Mouse (Mus musculus) kidney, postnatal 0 days (tissue): ENCODE data around the gene Sh3pxd2a. TPM values are rescaled to one million over a fixed set of nuclear protein-coding genes. Genes with fewer than 3 reads are reported as not detected.

Experiments
- ATAC-seq: fragments of 200-750 bp; cut with Nextera tagmentation; replicated peaks from 2 replicates; pipeline ENCODE4 v1.8.0; 2017; ENCODE audit warnings: low read depth, moderate number of reproducible peaks, moderate TSS enrichment, moderate library complexity; ENCODE audit not compliant: low FRiP score
- DNase-seq: peaks from one replicate; pipeline ENCODE4 v3.0.0-alpha.2; 2016; ENCODE audit warnings: low spot score
- H3K27ac ChIP-seq: fragments of 300-500 bp; sonication (generic); 2 replicates; pipeline ENCODE4 v1.5.1; 2014; ENCODE audit warnings: mild to moderate bottlenecking
- H3K27me3 ChIP-seq: fragments of 300-500 bp; sonication (generic); 2 replicates; pipeline ENCODE4 v1.6.1; 2014; ENCODE audit warnings: low read length, mixed read lengths; ENCODE audit not compliant: insufficient read depth
- H3K36me3 ChIP-seq: fragments of 300-500 bp; sonication (generic); 2 replicates; pipeline ENCODE4 v1.6.1; 2014; ENCODE audit warnings: low read length, mixed read lengths; ENCODE audit not compliant: insufficient read depth
- H3K4me1 ChIP-seq: fragments of 300-500 bp; sonication (generic); replicated peaks from 2 replicates; pipeline ENCODE4 v1.6.1; 2014; ENCODE audit warnings: antibody characterized with exemption, low read length, mixed read lengths; ENCODE audit not compliant: insufficient read depth
- H3K4me2 ChIP-seq: fragments of 300-500 bp; sonication (generic); 2 replicates; pipeline ENCODE4 v1.6.1; 2014; ENCODE audit warnings: mild to moderate bottlenecking, low read length, moderate library complexity, mixed read lengths
- H3K4me3 ChIP-seq: fragments of 300-500 bp; sonication (generic); replicated peaks from 2 replicates; pipeline ENCODE4 v1.5.1; 2014; ENCODE audit warnings: low read depth, low read length
- H3K9ac ChIP-seq: fragments of 300-500 bp; sonication (generic); 2 replicates; pipeline ENCODE4 v1.6.1; 2014; ENCODE audit warnings: low read depth, low read length
- H3K9me3 ChIP-seq: fragments of 300-500 bp; sonication (generic); replicated peaks from 2 replicates; pipeline ENCODE4 v1.6.1; 2016; ENCODE audit warnings: low read length, inconsistent platforms, mixed read lengths
- CTCF ChIP-seq: IDR thresholded peaks from 2 replicates; pipeline ENCODE4 v1.5.1; 2016; ENCODE audit warnings: antibody characterized with exemption, low read depth, mild to moderate bottlenecking, moderate library complexity
- WGBS: fragments of 180-500 bp; shearing (Covaris S2); extraction: QIAGEN DNeasy Blood & Tissue Kit; methylation state at CpG from one replicate; pipeline ENCODE4 v1.1.7; 2014; 5-methylcytosine and 5-hydroxymethylcytosine counted together
- polyA plus RNA-seq: library from polyadenylated mRNA; unstranded; fragments of >200 nt; fragmentation: Nextera tagmentation; extraction: Ambion mirVana; gene quantifications from 2 replicates; pipeline ENCODE4 v1.2.1, GENCODE M21; 2015

Sh3pxd2a gene
- polyA plus RNA-seq, 1 experiment from 2014 or later: 4.1 TPM

- Histone ChIP-seq H3K4me3 (peak overlapping the region; percentile 28; the same call in 1 of the 2 replicates), H3K9me3 (no peaks in the 10 kb centered on the region), H3K27me3 (no peaks in the 10 kb centered on the region), H3K27ac (no peak overlapping the region; the same call in 1 of the 2 replicates), H3K4me2 (peak overlapping the region; percentile 44), H3K36me3 (no peaks in the 10 kb centered on the region), H3K9ac (no peak overlapping the region), H3K4me1 (peaks cover 61% of the 10 kb centered on the region)
- 83% methylated on average over 8 of the region's 8 CpGs for WGBS
- TF ChIP-seq CTCF: no peak
- DNase-seq (no peak), ATAC-seq (no peak)
These were observed 145.1 kb downstream of the Sh3pxd2a start for GRCm38 (mm10) chr19:47319061-47319460.

- Histone ChIP-seq H3K27ac (no peak overlapping the region), H3K9me3 (no peaks in the 10 kb centered on the region), H3K9ac (no peak overlapping the region), H3K36me3 (no peaks in the 10 kb centered on the region), H3K4me2 (no peak overlapping the region), H3K4me1 (peaks cover 76% of the 10 kb centered on the region), H3K27me3 (no peaks in the 10 kb centered on the region), H3K4me3 (no peak overlapping the region)
- no peak for TF ChIP-seq CTCF
- ATAC-seq (no peak), DNase-seq (peak; percentile 62)
- 70% methylated on average over 15 of the region's 15 CpGs for WGBS
These were observed 146.9 kb downstream of the Sh3pxd2a start for GRCm38 (mm10) chr19:47317063-47317938.

GRCm38 (mm10) chr19:47316288-47317062 is 147.7 kb downstream of the Sh3pxd2a start:
- Histone ChIP-seq H3K4me2 (no peak overlapping the region), H3K27me3 (no peaks in the 10 kb centered on the region), H3K36me3 (no peaks in the 10 kb centered on the region), H3K9ac (no peak overlapping the region), H3K27ac (peak overlapping the region; percentile 87; the same call in 1 of the 2 replicates), H3K4me1 (peaks cover 76% of the 10 kb centered on the region), H3K9me3 (no peaks in the 10 kb centered on the region), H3K4me3 (no peak overlapping the region)
- ATAC-seq: no peak
- no peak for DNase-seq
- TF ChIP-seq CTCF: 0 out of 2 replicates have a peak, but pooled peaks have one; percentile 2
- WGBS: 67% methylated on average over 19 of the region's 19 CpGs

GRCm38 (mm10) chr19:47315917-47316265 is 148.3 kb downstream of the Sh3pxd2a start:
- H3K9ac ChIP-seq: no peak overlapping the region

GRCm38 (mm10) chr19:47315091-47315916 is 148.9 kb downstream of the Sh3pxd2a start:
- H3K9ac ChIP-seq: peak overlapping the region; percentile 77; the same call in 1 of the 2 replicates
- no peak for ATAC-seq

More at GRCm38 (mm10) chr19:47315917-47316265, 148.3 kb downstream of the Sh3pxd2a start:
- ATAC-seq (no peak), DNase-seq (no peak)
- no peak overlapping the region for H3K4me2 ChIP-seq
- no peaks in the 10 kb centered on the region for H3K27me3 ChIP-seq
- H3K4me1 ChIP-seq: peaks cover 70% of the 10 kb centered on the region
- WGBS: 32% methylated on average over 1 of the region's 1 CpGs
- H3K27ac ChIP-seq: peak overlapping the region; percentile 87; the same call in 1 of the 2 replicates
- TF ChIP-seq CTCF: no peak
- no peak overlapping the region for H3K4me3 ChIP-seq
- 0 out of 2 replicates have a peak, but pooled peaks cover 3% of the 10 kb centered on the region for H3K36me3 ChIP-seq
- no peaks in the 10 kb centered on the region for H3K9me3 ChIP-seq

More at GRCm38 (mm10) chr19:47315091-47315916, 148.9 kb downstream of the Sh3pxd2a start:
- Histone ChIP-seq H3K27me3 (no peaks in the 10 kb centered on the region), H3K36me3 (0 out of 2 replicates have a peak, but pooled peaks cover 4% of the 10 kb centered on the region), H3K27ac (peak overlapping the region; percentile 87), H3K4me3 (no peak overlapping the region), H3K4me1 (peaks cover 64% of the 10 kb centered on the region), H3K9me3 (no peaks in the 10 kb centered on the region), H3K4me2 (peak overlapping the region; percentile 68)
- no peak for TF ChIP-seq CTCF
- WGBS: 39% methylated on average over 14 of the region's 14 CpGs
- DNase-seq: no peak
